Mouse (Mus musculus) embryonic facial prominence, embryonic 11.5 days (tissue): Measurements from ENCODE around the gene Ebf1. TPM values are rescaled to one million over a fixed set of nuclear protein-coding genes. Genes with fewer than 3 reads are reported as not detected.
A peak's percentile ranks its signal among the peaks of the same experiment; 100 is the strongest.

Experiments
- ATAC-seq: fragments of 200-750 bp; cut with Nextera tagmentation; replicated peaks from 2 replicates; pipeline ENCODE4 v1.8.0; 2017; ENCODE audit warnings: low read depth; ENCODE audit not compliant: insufficient number of reproducible peaks, low FRiP score, low TSS enrichment
- DNase-seq: peaks from one replicate; pipeline ENCODE4 v3.0.0-alpha.2; 2015; ENCODE audit warnings: low spot score
- H3K27ac ChIP-seq: fragments of 300-500 bp; sonication (generic); replicated peaks from 2 replicates; pipeline ENCODE4 v1.5.1; 2014; ENCODE audit warnings: mild to moderate bottlenecking, low read depth, low read length, control low read depth
- H3K27me3 ChIP-seq: fragments of 300-500 bp; sonication (generic); 2 replicates; pipeline ENCODE4 v1.6.1; 2014; ENCODE audit warnings: mild to moderate bottlenecking, low read length, moderate library complexity, mixed read lengths; ENCODE audit not compliant: control insufficient read depth, insufficient read depth
- H3K36me3 ChIP-seq: fragments of 300-500 bp; sonication (generic); replicated peaks from 2 replicates; pipeline ENCODE4 v1.6.1; 2014; ENCODE audit warnings: low read depth, mild to moderate bottlenecking, low read length, moderate library complexity, mixed read lengths; ENCODE audit not compliant: control insufficient read depth, insufficient read depth
- H3K4me1 ChIP-seq: fragments of 300-500 bp; sonication (generic); 2 replicates; pipeline ENCODE4 v1.6.1; 2014; ENCODE audit warnings: low read length, mixed read lengths; ENCODE audit not compliant: control insufficient read depth, insufficient read depth
- H3K4me2 ChIP-seq: fragments of 300-500 bp; sonication (generic); 2 replicates; pipeline ENCODE4 v1.6.1; 2014; ENCODE audit warnings: low read depth, mild to moderate bottlenecking, control low read depth, low read length, moderate library complexity
- H3K4me3 ChIP-seq: fragments of 300-500 bp; sonication (generic); 2 replicates; pipeline ENCODE4 v1.5.1; 2014; ENCODE audit warnings: low read depth, low read length, control low read depth
- H3K9ac ChIP-seq: fragments of 300-500 bp; sonication (generic); replicated peaks from 2 replicates; pipeline ENCODE4 v1.6.1; 2014; ENCODE audit warnings: mild to moderate bottlenecking, control low read depth, low read length
- H3K9me3 ChIP-seq: fragments of 300-500 bp; sonication (generic); replicated peaks from 2 replicates; pipeline ENCODE4 v1.6.1; 2016; ENCODE audit warnings: mild to moderate bottlenecking, low read length, inconsistent platforms, mixed read lengths; ENCODE audit not compliant: control insufficient read depth
- WGBS: fragments of 180-500 bp; shearing (Covaris S2); extraction: QIAGEN DNeasy Blood & Tissue Kit; methylation state at CpG from one replicate; pipeline ENCODE4 v1.1.7; 2014; 5-methylcytosine and 5-hydroxymethylcytosine counted together
- polyA plus RNA-seq: library from polyadenylated mRNA; unstranded; fragments of >200 nt; fragmentation: Nextera tagmentation; extraction: Ambion mirVana; gene quantifications from 2 replicates; pipeline ENCODE4 v1.2.1, GENCODE M21; 2014

Gene Ebf1
- polyA plus RNA-seq, 1 experiment from 2014 or later = 47.9 TPM

DNA sequence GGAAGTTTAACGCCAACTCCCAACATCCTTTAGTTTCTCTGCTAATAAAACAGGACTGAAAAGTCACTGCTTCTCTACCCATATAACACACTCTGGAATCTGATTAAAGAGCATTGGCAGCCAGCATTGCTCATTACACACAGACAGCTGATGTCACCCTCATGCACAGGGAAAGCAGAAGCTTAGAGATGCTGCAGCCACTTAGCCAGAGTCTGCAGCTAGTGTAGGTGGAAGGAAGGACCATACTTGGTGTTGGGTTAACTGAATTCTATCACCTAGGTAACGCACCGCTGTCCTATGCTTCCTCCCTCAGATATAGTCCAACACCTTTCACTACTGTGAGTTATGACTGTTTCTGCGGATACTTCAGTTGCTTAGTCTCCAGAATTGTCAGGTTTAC lies 64.9 kb downstream of the Ebf1 start:
- H3K9ac ChIP-seq = no peak overlapping the region
- H3K4me1 ChIP-seq = no peaks in the 10 kb centered on the region
- ATAC-seq (no peak), DNase-seq (no peak)
- H3K4me2 ChIP-seq = no peak overlapping the region
- no peaks in the 10 kb centered on the region for H3K9me3 ChIP-seq
- H3K27ac ChIP-seq = no peak overlapping the region
- WGBS = 94% methylated on average over 4 of the region's 4 CpGs
- H3K4me3 ChIP-seq = no peak overlapping the region
- no peaks in the 10 kb centered on the region for H3K27me3 ChIP-seq
- H3K36me3 ChIP-seq = no peaks in the 10 kb centered on the region

DNA sequence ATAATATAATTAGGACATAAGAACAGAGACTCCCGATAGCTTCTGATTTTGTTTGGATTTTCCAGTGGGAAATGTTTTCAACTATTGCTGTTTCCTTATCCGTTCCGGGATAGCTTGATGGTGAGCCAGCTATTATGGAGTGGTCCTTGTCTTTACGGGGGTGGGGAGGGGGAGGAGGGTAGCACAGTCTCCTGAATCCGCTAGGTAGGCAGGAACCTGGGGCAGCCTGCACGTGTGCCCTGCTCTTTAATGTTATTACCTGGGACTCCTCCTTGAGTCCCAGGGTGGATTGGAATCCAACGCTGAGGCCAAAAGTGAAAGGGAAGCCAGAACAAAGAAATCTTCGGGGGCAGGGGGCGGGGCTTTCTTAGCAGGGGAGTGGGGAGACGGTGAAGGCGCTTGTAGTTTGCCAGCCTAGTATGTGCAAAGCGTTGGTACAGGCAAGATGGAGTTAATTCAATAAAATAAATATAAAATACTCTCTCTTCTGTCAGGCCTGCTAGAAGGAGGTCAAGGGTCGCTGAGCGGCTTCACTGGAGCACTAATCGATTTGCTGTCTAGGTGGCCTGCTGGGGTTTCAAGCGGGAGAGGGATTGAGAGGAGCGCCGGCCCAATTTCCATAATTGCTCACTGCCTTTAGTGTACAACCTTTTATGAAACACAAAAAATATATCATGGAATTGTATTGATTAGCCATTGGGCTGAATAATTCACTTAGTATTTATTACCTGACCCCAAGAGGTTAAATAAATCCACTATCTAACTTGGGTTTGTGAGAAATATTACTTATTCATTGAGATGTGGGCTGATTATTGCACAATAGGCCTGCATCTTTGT lies 65.8 kb downstream of the Ebf1 start:
- Histone ChIP-seq H3K9me3 (no peaks in the 10 kb centered on the region), H3K27me3 (no peaks in the 10 kb centered on the region), H3K4me1 (no peaks in the 10 kb centered on the region), H3K4me3 (no peak overlapping the region), H3K9ac (no peak overlapping the region), H3K36me3 (no peaks in the 10 kb centered on the region), H3K27ac (no peak overlapping the region), H3K4me2 (no peak overlapping the region; the same call in 1 of the 2 replicates)
- DNase-seq (peak; percentile 57), ATAC-seq (peak; percentile 67; the same call in 1 of the 2 replicates)
- WGBS = 18% methylated on average over 18 of the region's 18 CpGs

DNA sequence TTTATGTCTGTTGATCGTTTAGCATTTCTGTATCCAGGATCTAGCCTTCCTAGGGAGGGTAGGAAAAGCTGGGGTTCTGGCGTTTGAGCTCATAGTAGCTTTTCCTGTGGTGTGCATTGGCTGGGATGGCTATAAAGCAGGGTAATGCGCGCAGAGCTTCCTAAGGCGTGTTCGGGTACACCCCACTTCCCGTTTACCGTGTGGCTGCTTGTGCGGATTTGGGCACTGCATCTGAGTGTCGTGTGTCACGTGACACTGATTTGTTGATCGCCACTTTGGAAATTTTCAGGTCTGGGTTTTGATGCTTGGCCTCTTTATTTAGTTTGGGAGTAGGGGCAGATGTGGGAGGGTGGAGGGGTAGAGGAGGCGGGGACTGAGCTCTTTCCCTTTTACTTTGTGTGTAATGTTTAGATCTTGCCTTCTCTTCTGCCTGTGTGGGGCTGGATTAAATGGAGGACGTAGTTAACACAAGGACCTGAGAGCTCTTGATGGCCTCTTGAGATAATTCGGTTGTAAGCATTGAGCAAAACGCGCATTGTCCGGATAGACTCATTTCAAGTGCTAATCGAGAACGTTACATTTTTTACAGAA lies 67.5 kb downstream of the Ebf1 start:
- peak overlapping the region; percentile 17; the same call in 1 of the 2 replicates for H3K27ac ChIP-seq
- H3K9ac ChIP-seq = no peak overlapping the region
- 50% methylated on average over 20 of the region's 20 CpGs for whole genome bisulfite sequencing
- no peaks in the 10 kb centered on the region for H3K9me3 ChIP-seq
- no peaks in the 10 kb centered on the region for H3K36me3 ChIP-seq
- no peak for DNase-seq
- 0 out of 2 replicates have a peak, but pooled peaks have one; percentile 41 for ATAC-seq
- no peaks in the 10 kb centered on the region for H3K4me1 ChIP-seq
- H3K4me2 ChIP-seq = no peak overlapping the region
- H3K4me3 ChIP-seq = no peak overlapping the region
- H3K27me3 ChIP-seq = no peaks in the 10 kb centered on the region

- WGBS = 64% methylated on average over 3 of the region's 3 CpGs
- no peaks in the 10 kb centered on the region for H3K9me3 ChIP-seq
- DNase-seq = no peak
- no peaks in the 10 kb centered on the region for H3K27me3 ChIP-seq
- H3K36me3 ChIP-seq = no peaks in the 10 kb centered on the region
- H3K27ac ChIP-seq = no peak overlapping the region; the same call in 1 of the 2 replicates
- H3K4me1 ChIP-seq = no peaks in the 10 kb centered on the region
- H3K4me3 ChIP-seq = no peak overlapping the region
- H3K9ac ChIP-seq = no peak overlapping the region
- H3K4me2 ChIP-seq = no peak overlapping the region
- no peak for ATAC-seq
These were observed 68.0 kb downstream of the Ebf1 start for GRCm38 (mm10) chr11:44685129-44685528.

DNA sequence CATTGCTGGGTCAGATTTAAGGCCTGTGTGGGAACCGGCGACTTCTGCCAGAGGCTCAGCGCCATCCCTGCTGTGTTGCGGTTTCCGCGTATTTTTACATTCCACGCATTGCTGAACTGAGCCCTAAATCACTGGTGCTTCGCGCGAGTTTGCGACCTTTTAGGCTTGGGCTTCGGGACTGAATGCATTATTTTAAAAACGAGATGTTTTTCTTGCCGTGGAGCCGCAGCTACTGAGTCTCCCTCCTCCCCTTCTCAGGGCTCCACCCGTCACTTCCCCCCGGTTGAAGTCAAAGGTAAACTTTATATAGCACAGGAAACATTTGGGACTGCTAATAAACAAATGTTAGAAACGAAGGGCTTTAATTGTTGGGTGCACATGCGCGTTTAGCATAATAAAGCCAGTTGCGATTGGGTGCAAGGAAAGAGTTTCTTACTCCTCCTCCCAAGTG lies 68.8 kb downstream of the Ebf1 start:
- H3K9ac ChIP-seq = no peak overlapping the region
- H3K4me2 ChIP-seq = peak overlapping the region; percentile 23
- no peak overlapping the region for H3K4me3 ChIP-seq
- H3K27ac ChIP-seq = peak overlapping the region; percentile 22; the same call in 1 of the 2 replicates
- H3K4me1 ChIP-seq = no peaks in the 10 kb centered on the region
- no peaks in the 10 kb centered on the region for H3K36me3 ChIP-seq
- no peak for ATAC-seq
- H3K27me3 ChIP-seq = no peaks in the 10 kb centered on the region
- WGBS = 25% methylated on average over 21 of the region's 21 CpGs
- H3K9me3 ChIP-seq = no peaks in the 10 kb centered on the region
- peak; percentile 51 for DNase-seq

DNA sequence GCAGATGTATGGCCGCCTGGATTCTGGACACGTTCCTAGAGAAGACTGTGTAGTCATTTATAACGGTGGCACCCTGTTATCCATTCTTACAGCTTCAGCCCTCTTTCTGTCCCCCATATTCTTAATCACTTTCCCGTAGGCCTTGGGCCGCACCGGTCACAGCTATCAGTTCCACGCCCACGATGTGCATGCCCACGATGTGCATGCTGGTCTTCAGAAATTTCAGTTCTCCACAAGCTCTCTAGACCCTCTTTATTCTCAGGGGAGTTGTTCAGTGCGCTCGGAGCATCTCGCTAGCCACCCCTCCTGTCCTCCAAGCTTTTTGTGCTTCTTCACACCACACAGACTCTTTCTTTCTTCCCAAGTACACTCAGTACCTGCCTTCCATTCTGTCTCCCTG lies 69.3 kb downstream of the Ebf1 start:
- H3K9ac ChIP-seq = no peak overlapping the region
- H3K27ac ChIP-seq = no peak overlapping the region
- no peaks in the 10 kb centered on the region for H3K9me3 ChIP-seq
- no peaks in the 10 kb centered on the region for H3K36me3 ChIP-seq
- no peaks in the 10 kb centered on the region for H3K27me3 ChIP-seq
- no peak for DNase-seq
- no peak overlapping the region for H3K4me3 ChIP-seq
- 76% methylated on average over 12 of the region's 12 CpGs for WGBS
- no peak overlapping the region for H3K4me2 ChIP-seq
- H3K4me1 ChIP-seq = no peaks in the 10 kb centered on the region
- ATAC-seq = no peak

DNA sequence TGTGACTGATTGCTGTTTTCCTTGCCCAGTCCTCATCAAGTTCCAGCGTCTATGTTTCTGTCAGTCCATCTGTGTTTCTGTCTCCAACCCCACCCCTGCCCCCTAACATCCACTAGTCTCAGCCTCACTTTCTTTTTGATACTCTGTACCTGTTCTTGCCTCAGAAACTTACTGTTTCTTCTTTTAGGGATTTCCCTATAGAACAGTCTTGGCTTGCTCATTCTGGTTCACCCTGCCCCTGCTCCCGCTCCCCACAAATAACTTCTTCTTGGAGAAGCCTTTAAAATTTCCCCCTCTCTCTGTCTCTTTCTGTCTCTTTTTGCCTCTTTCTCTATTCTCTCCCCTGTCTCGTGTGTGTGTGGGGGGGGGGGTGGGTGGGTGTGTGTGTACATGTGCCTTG lies 71.4 kb downstream of the Ebf1 start:
- Histone ChIP-seq H3K36me3 (no peaks in the 10 kb centered on the region), H3K9me3 (no peaks in the 10 kb centered on the region), H3K4me2 (no peak overlapping the region), H3K4me1 (no peaks in the 10 kb centered on the region), H3K9ac (no peak overlapping the region), H3K27ac (no peak overlapping the region), H3K4me3 (no peak overlapping the region), H3K27me3 (no peaks in the 10 kb centered on the region)
- 71% methylated on average over 3 of the region's 3 CpGs for WGBS
- DNase-seq (no peak), ATAC-seq (no peak)
